Mouse (Mus musculus) intestine, embryonic 14.5 days (tissue): Measurements from ENCODE around the gene Kif13a. TPM values are rescaled to one million over a fixed set of nuclear protein-coding genes. Genes with fewer than 3 reads are reported as not detected.

ENCODE experiments used
- ATAC-seq: fragments of 200-750 bp; cut with Nextera tagmentation; replicated peaks from 2 replicates; pipeline ENCODE4 v1.8.0; 2017; ENCODE audit warnings: low read depth, moderate number of reproducible peaks, moderate TSS enrichment, moderate library complexity; ENCODE audit not compliant: low FRiP score, low TSS enrichment
- DNase-seq: peaks from one replicate; pipeline ENCODE4 v3.0.0-alpha.2; 2018; ENCODE audit warnings: low spot score
- H3K27ac ChIP-seq: fragments of 300-500 bp; sonication (generic); 2 replicates; pipeline ENCODE4 v1.5.1; 2014; ENCODE audit warnings: low read depth, mild to moderate bottlenecking, control low read depth
- H3K27me3 ChIP-seq: fragments of 300-500 bp; sonication (generic); replicated peaks from 2 replicates; pipeline ENCODE4 v1.6.1; 2014; ENCODE audit warnings: low read length, control low read depth; ENCODE audit not compliant: control insufficient read depth, insufficient read depth
- H3K36me3 ChIP-seq: fragments of 300-500 bp; sonication (generic); 2 replicates; pipeline ENCODE4 v1.6.1; 2014; ENCODE audit warnings: low read length, control low read depth; ENCODE audit not compliant: control insufficient read depth, insufficient read depth
- H3K4me1 ChIP-seq: fragments of 300-500 bp; sonication (generic); replicated peaks from 2 replicates; pipeline ENCODE4 v1.6.1; 2014; ENCODE audit warnings: low read length, control low read depth, mixed read lengths; ENCODE audit not compliant: control insufficient read depth, insufficient read depth
- H3K4me2 ChIP-seq: fragments of 300-500 bp; sonication (generic); 2 replicates; pipeline ENCODE4 v1.6.1; 2014; ENCODE audit warnings: low read length
- H3K4me3 ChIP-seq: fragments of 300-500 bp; sonication (generic); 2 replicates; pipeline ENCODE4 v1.5.1; 2014; ENCODE audit warnings: low read depth, low read length, control low read depth, mixed read lengths
- H3K9ac ChIP-seq: fragments of 300-500 bp; sonication (generic); 2 replicates; pipeline ENCODE4 v1.6.1; 2014; ENCODE audit warnings: mild to moderate bottlenecking, low read length
- H3K9me3 ChIP-seq: fragments of 300-500 bp; sonication (generic); 2 replicates; pipeline ENCODE4 v1.6.1; 2016; ENCODE audit warnings: low read length, control low read depth; ENCODE audit not compliant: control insufficient read depth
- WGBS: fragments of 180-500 bp; shearing (Covaris S2); extraction: QIAGEN DNeasy Blood & Tissue Kit; methylation state at CpG from one replicate; pipeline ENCODE4 v1.1.7; 2014; 5-methylcytosine and 5-hydroxymethylcytosine counted together
- polyA plus RNA-seq: library from polyadenylated mRNA; unstranded; fragments of >200 nt; fragmentation: Nextera tagmentation; extraction: Ambion mirVana; gene quantifications from 2 replicates; pipeline ENCODE4 v1.2.1, GENCODE M21; 2014

Kif13a gene
- polyA plus RNA-seq, 1 experiment from 2014 or later = 20.3 TPM

DNA sequence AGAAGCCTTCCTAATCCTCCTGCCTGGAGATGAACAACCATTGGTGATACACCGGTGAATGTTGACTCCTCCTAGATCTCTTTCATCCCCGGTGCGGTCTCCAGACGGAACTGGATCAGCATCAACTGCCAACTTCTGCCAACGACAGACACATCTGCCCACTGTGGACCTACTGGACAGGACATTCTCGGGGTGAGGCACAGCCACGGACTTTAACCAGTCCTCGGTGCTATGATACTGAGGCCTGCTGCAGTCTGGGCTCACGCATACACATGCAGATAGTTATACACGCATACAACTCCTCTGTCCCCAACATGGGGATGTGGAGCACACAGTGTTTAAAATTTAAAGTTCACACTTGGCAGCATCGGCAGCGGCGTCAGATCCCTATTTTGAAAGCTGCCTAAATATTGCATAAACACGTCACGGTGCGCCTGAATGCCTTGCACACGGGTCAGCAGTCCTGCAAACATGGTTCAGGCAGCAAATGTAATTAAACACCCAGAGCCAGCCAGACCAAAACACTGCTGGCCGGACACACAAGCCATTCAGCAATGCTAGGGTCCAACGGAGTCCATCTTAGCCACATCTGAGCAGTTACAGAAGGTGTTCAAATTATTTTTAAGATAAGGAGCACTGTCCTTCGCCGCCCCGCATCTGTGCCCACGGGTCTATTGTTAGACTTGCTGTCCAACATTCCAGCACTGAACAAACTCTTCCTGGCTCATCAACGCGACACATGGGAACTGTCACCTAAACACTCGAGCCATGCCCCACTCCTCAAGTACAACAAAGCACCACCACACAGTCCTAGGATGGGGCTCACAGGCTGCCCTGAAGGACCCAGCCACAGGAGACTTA, 44.5 kb downstream of the Kif13a start:
- no peak for ATAC-seq
- no peak overlapping the region for H3K27ac ChIP-seq
- WGBS = 70% methylated on average over 26 of the region's 26 CpGs

DNA sequence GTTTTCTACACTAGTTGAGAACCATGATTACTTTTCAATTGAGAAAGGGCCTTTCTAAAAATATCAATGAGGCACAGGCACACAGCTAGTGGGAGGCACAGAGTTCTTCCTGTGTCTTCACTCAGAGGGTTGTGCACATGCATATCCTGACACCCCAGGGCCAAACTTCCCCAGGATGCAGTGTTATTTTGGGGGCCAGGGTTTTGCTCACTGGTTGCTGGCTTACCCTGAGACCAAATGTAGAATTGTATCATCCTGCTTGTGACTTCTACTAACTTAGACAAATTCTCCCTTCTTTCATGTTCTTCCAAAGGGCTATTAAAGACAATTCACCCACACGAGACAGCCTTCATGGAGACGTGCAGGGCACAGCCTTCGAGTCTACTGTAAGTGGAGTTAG, 45.7 kb downstream of the Kif13a start:
- no peaks in the 10 kb centered on the region for H3K36me3 ChIP-seq
- DNase-seq (no peak), ATAC-seq (no peak)
- peaks cover 18% of the 10 kb centered on the region for H3K4me1 ChIP-seq
- no peak overlapping the region for H3K4me2 ChIP-seq
- H3K9me3 ChIP-seq = no peaks in the 10 kb centered on the region
- H3K27me3 ChIP-seq = no peaks in the 10 kb centered on the region
- H3K27ac ChIP-seq = peak overlapping the region; percentile 30; the same call in 1 of the 2 replicates
- no peak overlapping the region for H3K9ac ChIP-seq
- no peak overlapping the region for H3K4me3 ChIP-seq
- 96% methylated on average over 3 of the region's 3 CpGs for WGBS

More for the DNA sequence above, 44.5 kb downstream of the Kif13a start:
- Histone ChIP-seq H3K27me3 (no peaks in the 10 kb centered on the region), H3K4me1 (peaks cover 18% of the 10 kb centered on the region), H3K4me2 (no peak overlapping the region), H3K9me3 (no peaks in the 10 kb centered on the region), H3K9ac (no peak overlapping the region), H3K36me3 (no peaks in the 10 kb centered on the region), H3K4me3 (no peak overlapping the region)
- DNase-seq = no peak

DNA sequence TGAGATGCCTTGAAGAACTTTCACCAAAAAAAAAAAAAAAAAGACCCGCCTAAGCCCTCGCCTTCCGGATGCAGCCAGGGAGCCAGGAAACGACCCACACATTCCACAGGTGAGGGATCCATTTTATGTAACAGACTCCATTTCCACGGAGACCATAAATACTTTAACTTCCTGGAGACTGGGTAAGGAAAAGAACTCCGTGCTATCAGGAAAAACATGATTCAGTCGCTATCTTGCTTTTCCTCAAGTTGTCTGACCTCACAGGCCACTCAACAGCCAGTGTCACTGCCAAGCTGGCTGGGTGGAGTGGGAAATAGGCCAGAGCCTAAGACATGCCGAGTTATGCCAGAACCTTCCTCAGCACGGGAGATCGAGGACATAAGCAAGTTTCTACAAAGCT, 46.3 kb downstream of the Kif13a start:
- no peaks in the 10 kb centered on the region for H3K36me3 ChIP-seq
- H3K27me3 ChIP-seq = no peaks in the 10 kb centered on the region
- peak overlapping the region; percentile 30; the same call in 1 of the 2 replicates for H3K27ac ChIP-seq
- H3K9me3 ChIP-seq = no peaks in the 10 kb centered on the region
- whole genome bisulfite sequencing = 30% methylated on average over 10 of the region's 10 CpGs
- ATAC-seq (no peak), DNase-seq (no peak)
- H3K4me3 ChIP-seq = no peak overlapping the region
- no peak overlapping the region for H3K9ac ChIP-seq
- H3K4me1 ChIP-seq = peaks cover 18% of the 10 kb centered on the region
- no peak overlapping the region for H3K4me2 ChIP-seq

DNA sequence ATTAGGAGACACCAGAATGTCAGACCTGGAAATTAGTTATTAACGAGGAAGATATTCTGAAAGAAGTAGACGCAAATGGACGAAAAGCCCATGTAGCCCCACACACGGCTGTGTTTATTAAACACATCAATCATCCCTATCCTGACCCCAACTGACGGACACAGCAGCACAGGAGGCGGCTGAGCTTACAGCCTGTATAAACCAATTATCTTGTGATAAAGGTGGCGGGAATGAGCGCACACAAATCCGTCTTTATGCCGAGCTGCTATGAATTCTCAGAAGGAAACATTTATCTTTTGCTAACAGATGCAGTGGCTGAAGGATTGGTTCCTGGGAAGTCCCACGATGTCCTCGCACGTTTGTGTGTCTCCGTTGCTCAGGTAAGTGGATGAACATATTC, 48.9 kb downstream of the Kif13a start:
- ATAC-seq (no peak), DNase-seq (no peak)
- Histone ChIP-seq H3K4me1 (peaks cover 26% of the 10 kb centered on the region), H3K36me3 (no peaks in the 10 kb centered on the region), H3K4me2 (no peak overlapping the region), H3K9me3 (no peaks in the 10 kb centered on the region), H3K27me3 (no peaks in the 10 kb centered on the region), H3K9ac (no peak overlapping the region), H3K4me3 (no peak overlapping the region), H3K27ac (no peak overlapping the region)
- WGBS = 46% methylated on average over 14 of the region's 14 CpGs

DNA sequence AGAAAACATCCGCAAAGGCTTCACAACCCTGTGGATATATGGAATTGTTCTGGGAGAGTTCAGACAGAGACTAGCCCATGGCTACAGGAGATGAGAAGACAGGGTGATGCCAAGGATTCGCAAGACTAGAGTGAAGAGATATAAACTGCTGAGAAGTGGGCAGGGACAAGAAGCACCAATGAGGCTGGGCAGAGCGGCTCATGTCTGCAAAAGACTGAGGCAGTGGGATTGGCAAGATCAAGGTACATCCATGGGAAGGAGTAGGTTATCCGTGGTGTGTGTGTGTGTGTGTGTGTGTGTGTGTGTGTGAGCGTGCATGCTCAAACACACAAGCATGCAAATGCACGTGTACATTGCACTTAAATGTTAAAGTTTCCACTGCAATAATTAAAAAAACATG, 49.4 kb downstream of the Kif13a start:
- ATAC-seq (no peak), DNase-seq (no peak)
- no peaks in the 10 kb centered on the region for H3K27me3 ChIP-seq
- no peak overlapping the region for H3K9ac ChIP-seq
- no peak overlapping the region for H3K27ac ChIP-seq
- peaks cover 21% of the 10 kb centered on the region for H3K4me1 ChIP-seq
- H3K36me3 ChIP-seq = no peaks in the 10 kb centered on the region
- 86% methylated on average over 6 of the region's 6 CpGs for WGBS
- H3K4me2 ChIP-seq = no peak overlapping the region
- H3K9me3 ChIP-seq = no peaks in the 10 kb centered on the region
- H3K4me3 ChIP-seq = no peak overlapping the region

DNA sequence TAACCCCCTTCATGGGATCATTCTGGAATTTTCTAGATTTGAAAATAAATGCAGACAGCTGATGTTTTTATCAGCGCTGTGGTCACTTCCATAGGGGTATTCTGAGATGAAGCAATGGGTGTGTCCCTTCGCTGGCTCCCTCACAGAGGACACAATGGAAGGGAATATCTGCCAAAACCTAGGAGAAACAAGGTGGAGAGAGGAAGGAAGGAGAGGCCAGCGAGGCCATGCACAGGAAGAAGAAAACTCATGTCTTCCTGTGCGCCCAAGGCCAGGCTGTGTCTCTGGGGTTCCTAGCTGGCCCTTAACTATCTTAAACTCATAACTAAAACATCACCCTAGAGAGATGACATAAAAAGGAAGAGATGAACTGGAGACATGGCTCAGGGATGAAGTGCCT, 52.6 kb downstream of the Kif13a start:
- DNase-seq (no peak), ATAC-seq (no peak)
- no peak overlapping the region for H3K4me3 ChIP-seq
- no peak overlapping the region for H3K27ac ChIP-seq
- H3K4me2 ChIP-seq = no peak overlapping the region
- WGBS = 86% methylated on average over 4 of the region's 4 CpGs
- H3K27me3 ChIP-seq = no peaks in the 10 kb centered on the region
- H3K9me3 ChIP-seq = no peaks in the 10 kb centered on the region
- no peaks in the 10 kb centered on the region for H3K36me3 ChIP-seq
- no peak overlapping the region for H3K9ac ChIP-seq
- H3K4me1 ChIP-seq = peaks cover 22% of the 10 kb centered on the region

DNA sequence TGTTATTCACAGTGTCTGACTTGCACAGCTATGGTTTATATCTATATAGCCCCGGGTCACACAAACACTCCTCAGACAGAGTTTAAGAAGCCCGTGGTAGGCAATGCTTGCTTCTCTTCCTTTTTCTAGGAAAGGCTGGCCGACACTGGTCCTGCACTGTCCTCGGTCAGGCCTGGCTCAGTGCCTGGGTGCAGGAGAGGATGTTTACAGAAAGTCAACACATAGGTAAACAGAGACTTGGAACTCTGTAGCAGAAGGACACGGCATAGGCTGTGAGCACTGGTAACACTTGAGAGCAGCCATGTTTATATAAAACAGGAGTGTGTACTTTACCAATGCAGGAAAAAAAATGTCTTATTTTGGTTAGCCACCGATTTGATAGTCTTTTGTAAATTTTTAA, 54.3 kb downstream of the Kif13a start:
- Histone ChIP-seq H3K4me1 (peaks cover 23% of the 10 kb centered on the region), H3K27ac (no peak overlapping the region)
- WGBS = 24% methylated on average over 6 of the region's 6 CpGs

DNA sequence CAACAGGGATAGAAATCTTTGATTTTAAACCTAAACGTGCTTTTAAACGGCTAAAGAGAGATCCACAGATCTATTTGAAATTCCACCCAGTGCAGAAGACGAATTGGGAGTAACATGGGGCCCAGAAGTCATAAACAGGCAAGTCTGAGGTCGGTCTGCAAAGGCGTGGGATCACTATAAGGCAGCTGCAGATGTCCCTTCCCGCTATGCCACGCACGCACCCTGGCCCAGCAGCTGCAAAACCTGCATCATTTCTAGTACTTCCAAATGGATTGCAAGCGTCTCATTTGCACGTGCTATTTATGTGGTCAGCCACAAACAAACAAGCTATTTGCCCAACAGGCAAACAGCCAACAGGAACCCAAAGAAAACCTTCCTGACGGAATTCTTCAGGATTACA, 56.9 kb downstream of the Kif13a start:
- ATAC-seq (no peak), DNase-seq (no peak)
- no peak overlapping the region for H3K27ac ChIP-seq
- H3K4me1 ChIP-seq = peaks cover 23% of the 10 kb centered on the region
- WGBS = 70% methylated on average over 11 of the region's 11 CpGs
- H3K4me3 ChIP-seq = no peak overlapping the region
- H3K36me3 ChIP-seq = no peaks in the 10 kb centered on the region
- H3K9me3 ChIP-seq = no peaks in the 10 kb centered on the region
- H3K9ac ChIP-seq = no peak overlapping the region
- no peaks in the 10 kb centered on the region for H3K27me3 ChIP-seq
- H3K4me2 ChIP-seq = no peak overlapping the region

More for the DNA sequence above, 54.3 kb downstream of the Kif13a start:
- no peaks in the 10 kb centered on the region for H3K36me3 ChIP-seq
- ATAC-seq (no peak), DNase-seq (no peak)
- no peak overlapping the region for H3K4me3 ChIP-seq
- no peaks in the 10 kb centered on the region for H3K27me3 ChIP-seq
- no peak overlapping the region for H3K4me2 ChIP-seq
- no peak overlapping the region for H3K9ac ChIP-seq
- H3K9me3 ChIP-seq = no peaks in the 10 kb centered on the region

DNA sequence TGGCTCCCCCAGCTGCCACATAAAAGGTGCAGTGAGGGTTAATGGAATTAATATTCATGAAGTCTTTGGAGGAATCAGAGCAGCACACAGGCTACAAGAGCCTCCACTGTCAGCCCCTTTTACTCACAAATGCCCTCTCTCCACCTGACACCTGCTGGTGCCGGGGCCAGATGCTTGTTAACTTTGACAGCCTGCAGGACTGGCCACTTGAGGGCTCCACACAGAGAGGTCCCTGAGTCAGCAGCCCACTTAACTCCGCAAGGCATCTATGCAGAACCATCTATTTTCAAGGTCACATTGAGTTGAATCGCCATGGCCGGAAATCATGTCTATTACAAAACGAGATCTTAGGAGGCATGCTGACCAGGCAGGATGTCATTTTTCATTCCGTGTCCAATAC, 57.5 kb downstream of the Kif13a start:
- 34% methylated on average over 6 of the region's 6 CpGs for WGBS
- no peaks in the 10 kb centered on the region for H3K36me3 ChIP-seq
- H3K9me3 ChIP-seq = no peaks in the 10 kb centered on the region
- DNase-seq = no peak
- no peak for ATAC-seq
- no peaks in the 10 kb centered on the region for H3K27me3 ChIP-seq
- H3K4me2 ChIP-seq = no peak overlapping the region
- no peak overlapping the region for H3K4me3 ChIP-seq
- H3K9ac ChIP-seq = no peak overlapping the region
- peaks cover 23% of the 10 kb centered on the region for H3K4me1 ChIP-seq
- no peak overlapping the region for H3K27ac ChIP-seq
